Mouse (Mus musculus): ENCODE results near the gene Hnrnpll.

DNA sequence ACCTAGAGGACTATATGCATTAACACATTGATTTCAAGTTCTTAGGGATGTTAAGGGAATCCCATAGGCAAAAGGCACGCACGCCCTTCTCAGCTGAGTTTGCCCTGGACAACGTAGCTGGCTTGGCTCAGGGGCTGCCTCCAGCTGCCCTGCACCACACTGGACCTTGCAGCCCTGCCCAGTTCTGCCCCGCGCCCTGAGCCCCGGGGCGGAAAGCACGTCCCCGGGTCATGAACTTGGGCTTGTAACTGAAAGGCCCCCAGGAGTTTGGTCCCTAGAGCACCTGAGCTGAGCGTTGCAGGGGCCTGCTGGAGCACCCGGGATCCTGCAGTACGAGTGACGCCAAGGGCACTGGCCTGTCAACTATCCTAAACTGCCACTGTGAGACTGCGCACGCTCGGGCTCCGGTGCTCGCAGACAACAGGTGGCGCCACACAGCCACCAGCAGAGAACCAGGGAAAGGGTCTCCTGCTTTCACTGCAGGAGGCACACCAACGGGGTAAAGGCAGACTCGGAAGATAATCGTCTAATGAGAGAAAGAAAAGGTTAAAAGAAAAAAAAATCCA is 43.1 kb downstream of the Hnrnpll start:
- TF ChIP-seq CTCF (IDR thresholded peaks at IDR 0.05; ENCODE audit: borderline replicate concordance, extremely low read depth, insufficient read depth, insufficient read length) (peak; percentile 48; the same call in 1 of the 2 replicates), POLR2A (IDR thresholded peaks at IDR 0.05; ENCODE audit: borderline replicate concordance, extremely low read depth, insufficient read depth, insufficient read length, poor library complexity, severe bottlenecking) (no peak)
